Comparison of ENCODE assay signal across 22 mouse cellular contexts in the genomic region with DNA sequence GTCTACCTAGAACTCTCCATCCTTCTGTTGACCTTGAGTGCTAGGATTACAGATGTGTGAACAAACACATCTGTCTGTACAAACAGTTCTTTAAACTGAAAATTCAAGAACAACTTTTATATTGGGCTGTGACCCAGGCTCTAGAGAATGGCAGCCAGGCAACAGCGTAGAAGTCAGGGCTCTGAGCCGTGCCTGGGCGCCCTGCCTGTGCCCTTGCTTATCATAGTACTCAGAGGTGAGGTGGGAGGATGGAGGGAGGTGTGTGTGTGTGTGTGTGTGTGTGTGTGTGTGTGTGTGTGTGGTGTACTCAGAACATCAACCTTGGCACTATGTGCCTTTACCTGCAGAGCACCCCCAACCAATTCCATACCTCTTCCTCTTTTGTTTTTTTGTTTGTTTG. TPM values are rescaled to one million over a fixed set of nuclear protein-coding genes. Genes with fewer than 3 reads are reported as not detected.
A peak's percentile ranks its signal among the peaks of the same experiment; 100 is the strongest.
DNase-seq lines count a peak whose midpoint lies in the region; ATAC-seq and TF ChIP-seq lines count a peak whose summit lies in the region.
"Had no signal": no experiment of that assay in that cellular context is flagged by ENCODE, and none has a peak within 500 bp of the region (broad histone marks: within the 10 kb centered on the region; RNA-seq: fewer than 3 reads in every experiment).

No protein-coding gene starts in this region.

- no peak overlapping the region for H3K4me3 ChIP-seq in heart, embryonic 12.5 days
- no peak overlapping the region for H3K4me3 ChIP-seq in kidney, adult 2 months (ENCODE audit: insufficient read depth, low read depth, low read length)
- no peak overlapping the region for H3K4me3 ChIP-seq in midbrain, embryonic 11.5 days (ENCODE audit: low read depth, low read length)
- H3K4me3 ChIP-seq in midbrain, embryonic 16.5 days (ENCODE audit: low read depth, low read length) = no peak overlapping the region
- H3K4me3 ChIP-seq: embryonic facial prominence, embryonic 10.5 days; embryonic facial prominence, embryonic 12.5 days; forebrain, embryonic 13.5 days; forebrain, embryonic 15.5 days had no signal

- H3K36me3 ChIP-seq in heart, embryonic 12.5 days = no peaks in the 10 kb centered on the region
- H3K36me3 ChIP-seq in kidney, adult 2 months (ENCODE audit: control insufficient read depth, insufficient read depth, low read length) = no peaks in the 10 kb centered on the region
- no peaks in the 10 kb centered on the region for H3K36me3 ChIP-seq in midbrain, embryonic 11.5 days (ENCODE audit: control insufficient read depth, insufficient read depth, low read length)
- H3K36me3 ChIP-seq in midbrain, embryonic 16.5 days (ENCODE audit: control insufficient read depth, insufficient read depth, low read length) = no peaks in the 10 kb centered on the region
- H3K36me3 ChIP-seq: embryonic facial prominence, embryonic 10.5 days; embryonic facial prominence, embryonic 12.5 days; forebrain, embryonic 15.5 days had no signal

- no peaks in the 10 kb centered on the region for H3K9me3 ChIP-seq in heart, embryonic 12.5 days (replicated peaks)
- no peaks in the 10 kb centered on the region for H3K9me3 ChIP-seq in midbrain, embryonic 11.5 days (ENCODE audit: control insufficient read depth, low read length)
- H3K9me3 ChIP-seq in midbrain, embryonic 16.5 days (replicated peaks; ENCODE audit: control insufficient read depth, low read length, poor library complexity, severe bottlenecking) = no peaks in the 10 kb centered on the region
- H3K9me3 ChIP-seq: embryonic facial prominence, embryonic 10.5 days; embryonic facial prominence, embryonic 12.5 days; forebrain, embryonic 13.5 days; forebrain, embryonic 15.5 days had no signal

- no peak overlapping the region for H3K4me2 ChIP-seq in heart, embryonic 12.5 days
- H3K4me2 ChIP-seq in midbrain, embryonic 11.5 days = no peak overlapping the region
- no peak overlapping the region for H3K4me2 ChIP-seq in midbrain, embryonic 16.5 days (ENCODE audit: low read length)
- H3K4me2 ChIP-seq: embryonic facial prominence, embryonic 12.5 days; forebrain, embryonic 13.5 days; forebrain, embryonic 15.5 days had no signal

- ATAC-seq in heart, embryonic 12.5 days (ENCODE audit: insufficient number of reproducible peaks, low FRiP score) = no peak
- ATAC-seq in midbrain, embryonic 11.5 days (ENCODE audit: low FRiP score) = no peak
- no peak for ATAC-seq in midbrain, embryonic 16.5 days
- ATAC-seq: CD4-positive, CD25-positive, alpha-beta regulatory T cell, adult 4 months; forebrain, embryonic 13.5 days; forebrain, embryonic 15.5 days had no signal

- 68% methylated on average over 3 of the region's 3 CpGs for WGBS in heart, embryonic 12.5 days
- WGBS in kidney, adult 2 months = 62% methylated on average over 3 of the region's 3 CpGs
- WGBS in midbrain, embryonic 11.5 days = 96% methylated on average over 3 of the region's 3 CpGs
- 98% methylated on average over 3 of the region's 3 CpGs for WGBS in midbrain, embryonic 16.5 days

- H3K9ac ChIP-seq in heart, embryonic 12.5 days = no peak overlapping the region
- H3K9ac ChIP-seq in midbrain, embryonic 11.5 days (ENCODE audit: low read length) = no peak overlapping the region
- no peak overlapping the region for H3K9ac ChIP-seq in midbrain, embryonic 16.5 days (ENCODE audit: low read depth, low read length)
- H3K9ac ChIP-seq: embryonic facial prominence, embryonic 12.5 days; forebrain, embryonic 13.5 days; forebrain, embryonic 15.5 days had no signal

- intact Hi-C loops in heart, postnatal 10 days (cut with DNase I) = loop anchor here (2.0 kb wide), 1 partner anchor 19 kb away; the partner anchor contains the start of gene Chst14

- H3K27me3 ChIP-seq in heart, embryonic 12.5 days (replicated peaks) = no peaks in the 10 kb centered on the region
- H3K27me3 ChIP-seq in kidney, adult 2 months (replicated peaks; ENCODE audit: control insufficient read depth, insufficient read depth, low read length) = no peaks in the 10 kb centered on the region
- no peaks in the 10 kb centered on the region for H3K27me3 ChIP-seq in midbrain, embryonic 11.5 days (ENCODE audit: control insufficient read depth, insufficient read depth, low read length)
- H3K27me3 ChIP-seq in midbrain, embryonic 16.5 days (ENCODE audit: control insufficient read depth, insufficient read depth, low read depth, low read length) = no peaks in the 10 kb centered on the region
- H3K27me3 ChIP-seq: forebrain, embryonic 15.5 days had no signal

- DNase-seq in heart, adult 18-20 months = peak; percentile 50 to 59
- peak; percentile 51 to 59 for DNase-seq in heart, postnatal 10 days
- DNase-seq in heart, adult 11 months = no peak
- DNase-seq in kidney, adult 2 months = no peak
- no peak for DNase-seq in kidney, postnatal 4 days
- peak; percentile 28 for DNase-seq in midbrain, embryonic 11.5 days (ENCODE audit: low spot score, missing footprints)
- DNase-seq: adrenal gland, adult 2 months; adrenal gland, postnatal 10 days; adrenal gland, postnatal 36 days; B cell, adult 2 months; cerebellum, adult 11-12 months; cerebellum, adult 2 months; cerebellum, adult 9-10 months; cerebellum, postnatal 10 days; cerebellum, postnatal 25 days had no signal

- no peak overlapping the region for H3K27ac ChIP-seq in heart, embryonic 12.5 days (ENCODE audit: poor library complexity, severe bottlenecking)
- H3K27ac ChIP-seq in kidney, adult 2 months (ENCODE audit: insufficient read depth, low read depth, low read length) = 0 out of 2 replicates have a peak overlapping the region, but pooled peaks have one; percentile 27
- H3K27ac ChIP-seq in midbrain, embryonic 11.5 days (ENCODE audit: low read depth, low read length) = no peak overlapping the region
- no peak overlapping the region for H3K27ac ChIP-seq in midbrain, embryonic 16.5 days (ENCODE audit: low read length)
- H3K27ac ChIP-seq: embryonic facial prominence, embryonic 10.5 days; embryonic facial prominence, embryonic 12.5 days; forebrain, embryonic 13.5 days; forebrain, embryonic 15.5 days had no signal

- no peak for TF ChIP-seq CTCF in kidney, adult 2 months (conservative IDR thresholded peaks at IDR 0.05; ENCODE audit: insufficient read depth, insufficient read length, low read depth, low read length)

- TF ChIP-seq POLR2A in kidney, adult 2 months (IDR thresholded peaks at IDR 0.05; ENCODE audit: low read depth, low read length) = no peak

- peaks cover 28% of the 10 kb centered on the region for H3K4me1 ChIP-seq in heart, embryonic 12.5 days (replicated peaks)
- peaks cover 54% of the 10 kb centered on the region for H3K4me1 ChIP-seq in kidney, adult 2 months (ENCODE audit: control insufficient read depth, insufficient read depth, low read length)
- peaks cover 9% of the 10 kb centered on the region for H3K4me1 ChIP-seq in midbrain, embryonic 11.5 days (ENCODE audit: control insufficient read depth, insufficient read depth, low read length)
- peaks cover 31% of the 10 kb centered on the region for H3K4me1 ChIP-seq in midbrain, embryonic 16.5 days (ENCODE audit: control insufficient read depth, insufficient read depth, low read length)

RNA-seq across cellular contexts. Expression of gene Bahd1, which starts 7.6 kb away (rescaled TPM):
- total RNA-seq in heart, adult 18-20 months (2021) = 10 to 100 TPM; 17.5 to 18.6 TPM
- polyA plus RNA-seq in heart, embryonic 12.5 days (2016; fragmentation: Nextera tagmentation; extraction: Ambion mirVana) = 4.5 and 4.8 TPM in 2 replicates
- 10 to 100 TPM; 13.4 to 18.4 TPM for total RNA-seq in heart, postnatal 10 days (2021)
- polyA plus RNA-seq in kidney, adult 2 months (2012; rRNA removed) = 17.5 and 19.9 TPM in 2 replicates
- polyA plus RNA-seq in midbrain, embryonic 11.5 days (2014; fragmentation: Nextera tagmentation; extraction: Ambion mirVana) = 1.4 and 1.5 TPM in 2 replicates
- 6.4 and 6.9 TPM in 2 replicates for polyA plus RNA-seq in midbrain, embryonic 16.5 days (2015; fragmentation: Nextera tagmentation; extraction: Ambion mirVana)

RNA-seq across cellular contexts. Expression of gene Chst14, which starts 18.5 kb away (rescaled TPM):
- 1 to 10 TPM; 6.9 to 7.9 TPM for total RNA-seq in heart, adult 18-20 months (2021)
- 23.9 and 25.4 TPM in 2 replicates for polyA plus RNA-seq in heart, embryonic 12.5 days (2016; fragmentation: Nextera tagmentation; extraction: Ambion mirVana)
- 10 to 100 TPM; 14.1 to 14.5 TPM for total RNA-seq in heart, postnatal 10 days (2021)
- 7.4 and 8.0 TPM in 2 replicates for polyA plus RNA-seq in kidney, adult 2 months (2012; rRNA removed)
- polyA plus RNA-seq in midbrain, embryonic 11.5 days (2014; fragmentation: Nextera tagmentation; extraction: Ambion mirVana) = 17.3 and 19.2 TPM in 2 replicates
- polyA plus RNA-seq in midbrain, embryonic 16.5 days (2015; fragmentation: Nextera tagmentation; extraction: Ambion mirVana) = 4.6 and 4.7 TPM in 2 replicates

RNA-seq across cellular contexts. Expression of gene Ivd, which starts 46.0 kb away (rescaled TPM):
- 100 to 1,000 TPM; 410 to 473 TPM for total RNA-seq in heart, adult 18-20 months (2021)
- 68.2 and 68.7 TPM in 2 replicates for polyA plus RNA-seq in heart, embryonic 12.5 days (2016; fragmentation: Nextera tagmentation; extraction: Ambion mirVana)
- 10 to 100 TPM; 96.3 to 98.2 TPM for total RNA-seq in heart, postnatal 10 days (2021)
- polyA plus RNA-seq in kidney, adult 2 months (2012; rRNA removed) = 215 and 219 TPM in 2 replicates
- 40.5 and 44.4 TPM in 2 replicates for polyA plus RNA-seq in midbrain, embryonic 11.5 days (2014; fragmentation: Nextera tagmentation; extraction: Ambion mirVana)
- 38.6 and 46.3 TPM in 2 replicates for polyA plus RNA-seq in midbrain, embryonic 16.5 days (2015; fragmentation: Nextera tagmentation; extraction: Ambion mirVana)

Comparison
In these comparisons a context has a peak if more than half of its experiments do, and no peak if none do; other contexts are left out.
1. DNase-seq: peak in heart, adult 18-20 months (2 of 2), heart, postnatal 10 days (2 of 2) and midbrain, embryonic 11.5 days (single experiment); none in heart, adult 11 months (single experiment), kidney, adult 2 months (single experiment) and kidney, postnatal 4 days (0 of 2).